Mouse (Mus musculus) midbrain, embryonic 13.5 days (tissue): ENCODE results near the gene Swi5. TPM values are rescaled to one million over a fixed set of nuclear protein-coding genes. Genes with fewer than 3 reads are reported as not detected.

Experiments
- ATAC-seq: fragments of 200-750 bp; cut with Nextera tagmentation; 2 replicates; pipeline ENCODE4 v1.8.0; 2017; ENCODE audit warnings: mild to moderate bottlenecking, moderate TSS enrichment, moderate library complexity
- H3K27ac ChIP-seq: fragments of 300-500 bp; sonication (generic); 2 replicates; pipeline ENCODE4 v1.5.1; 2015; ENCODE audit warnings: inconsistent platforms, mild to moderate bottlenecking, moderate library complexity
- H3K27me3 ChIP-seq: fragments of 300-500 bp; sonication (generic); 2 replicates; pipeline ENCODE4 v1.6.1; 2015; ENCODE audit warnings: mild to moderate bottlenecking, inconsistent platforms
- H3K36me3 ChIP-seq: fragments of 300-500 bp; sonication (generic); 2 replicates; pipeline ENCODE4 v1.6.1; 2015; ENCODE audit warnings: mild to moderate bottlenecking, inconsistent platforms
- H3K4me1 ChIP-seq: fragments of 300-500 bp; sonication (generic); replicated peaks from 2 replicates; pipeline ENCODE4 v1.6.1; 2015; ENCODE audit warnings: inconsistent platforms
- H3K4me2 ChIP-seq: fragments of 300-500 bp; sonication (generic); replicated peaks from 2 replicates; pipeline ENCODE4 v1.6.1; 2015; ENCODE audit warnings: moderate library complexity, mild to moderate bottlenecking, inconsistent platforms
- H3K4me3 ChIP-seq: fragments of 300-500 bp; sonication (generic); replicated peaks from 2 replicates; pipeline ENCODE4 v1.5.1; 2015; ENCODE audit warnings: mild to moderate bottlenecking, inconsistent platforms
- H3K9ac ChIP-seq: fragments of 300-500 bp; sonication (generic); replicated peaks from 2 replicates; pipeline ENCODE4 v1.6.1; 2015; ENCODE audit warnings: mild to moderate bottlenecking, inconsistent platforms
- H3K9me3 ChIP-seq: fragments of 300-500 bp; sonication (generic); 2 replicates; pipeline ENCODE4 v1.6.1; 2016; ENCODE audit warnings: mild to moderate bottlenecking, inconsistent platforms
- WGBS: fragments of 180-500 bp; shearing (Covaris S2); methylation state at CpG from one replicate; pipeline ENCODE4 v1.1.7; 2015; 5-methylcytosine and 5-hydroxymethylcytosine counted together
- polyA plus RNA-seq: library from polyadenylated mRNA; unstranded; fragments of >200 nt; fragmentation: Nextera tagmentation; extraction: Ambion mirVana; gene quantifications from 2 replicates; pipeline ENCODE4 v1.2.1, GENCODE M21; 2015

Swi5 gene
- polyA plus RNA-seq, 1 experiment from 2014 or later = 469 TPM

GRCm38 (mm10) chr2:32252658-32253057 lies 35.2 kb downstream of the Swi5 start:
- ATAC-seq = no peak
- WGBS = 96% methylated on average over 5 of the region's 5 CpGs
- no peak overlapping the region for H3K27ac ChIP-seq
- no peaks in the 10 kb centered on the region for H3K27me3 ChIP-seq
- H3K9me3 ChIP-seq = no peaks in the 10 kb centered on the region
- no peak overlapping the region for H3K4me2 ChIP-seq
- H3K4me3 ChIP-seq = no peak overlapping the region
- peaks cover 97% of the 10 kb centered on the region for H3K36me3 ChIP-seq
- H3K4me1 ChIP-seq = no peaks in the 10 kb centered on the region
- no peak overlapping the region for H3K9ac ChIP-seq

- H3K4me3 ChIP-seq = no peak overlapping the region
- no peak overlapping the region for H3K27ac ChIP-seq
- no peak overlapping the region for H3K4me2 ChIP-seq
- no peaks in the 10 kb centered on the region for H3K4me1 ChIP-seq
- H3K36me3 ChIP-seq = peaks cover 97% of the 10 kb centered on the region
- no peaks in the 10 kb centered on the region for H3K9me3 ChIP-seq
- H3K9ac ChIP-seq = no peak overlapping the region; the same call in 1 of the 2 replicates
- ATAC-seq = no peak
- 93% methylated on average over 12 of the region's 12 CpGs for WGBS
- H3K27me3 ChIP-seq = no peaks in the 10 kb centered on the region
These were observed 35.9 kb downstream of the Swi5 start for GRCm38 (mm10) chr2:32251791-32252527.

- Histone ChIP-seq H3K36me3 (peaks cover 98% of the 10 kb centered on the region), H3K4me2 (no peak overlapping the region), H3K27ac (no peak overlapping the region), H3K4me1 (no peaks in the 10 kb centered on the region), H3K4me3 (no peak overlapping the region), H3K9ac (no peak overlapping the region), H3K27me3 (no peaks in the 10 kb centered on the region), H3K9me3 (no peaks in the 10 kb centered on the region)
- no peak for ATAC-seq
- WGBS = 82% methylated on average over 10 of the region's 10 CpGs
These were observed 39.2 kb downstream of the Swi5 start for GRCm38 (mm10) chr2:32248377-32249361.

- ATAC-seq = no peak
- Histone ChIP-seq H3K27me3 (no peaks in the 10 kb centered on the region), H3K4me3 (no peak overlapping the region), H3K4me2 (no peak overlapping the region), H3K36me3 (peaks cover 93% of the 10 kb centered on the region), H3K27ac (no peak overlapping the region), H3K9ac (no peak overlapping the region), H3K9me3 (no peaks in the 10 kb centered on the region), H3K4me1 (no peaks in the 10 kb centered on the region)
- 91% methylated on average over 4 of the region's 4 CpGs for WGBS
These were observed 41.1 kb downstream of the Swi5 start for GRCm38 (mm10) chr2:32246741-32247140.

- no peak for ATAC-seq
- H3K4me3 ChIP-seq = no peak overlapping the region
- H3K4me1 ChIP-seq = peaks cover 1% of the 10 kb centered on the region
- 94% methylated on average over 4 of the region's 4 CpGs for WGBS
- no peak overlapping the region for H3K9ac ChIP-seq
- H3K9me3 ChIP-seq = no peaks in the 10 kb centered on the region
- H3K27me3 ChIP-seq = no peaks in the 10 kb centered on the region
- H3K36me3 ChIP-seq = peaks cover 68% of the 10 kb centered on the region
- no peak overlapping the region for H3K4me2 ChIP-seq
- H3K27ac ChIP-seq = no peak overlapping the region
These were observed 44.9 kb downstream of the Swi5 start for GRCm38 (mm10) chr2:32242986-32243385.

GRCm38 (mm10) chr2:32240591-32240990 lies 47.3 kb downstream of the Swi5 start:
- 79% methylated on average over 5 of the region's 5 CpGs for WGBS
- Histone ChIP-seq H3K9ac (no peak overlapping the region), H3K9me3 (no peaks in the 10 kb centered on the region), H3K4me3 (no peak overlapping the region), H3K27ac (no peak overlapping the region), H3K27me3 (no peaks in the 10 kb centered on the region), H3K4me2 (no peak overlapping the region), H3K36me3 (peaks cover 45% of the 10 kb centered on the region), H3K4me1 (peaks cover 12% of the 10 kb centered on the region)
- ATAC-seq = no peak

GRCm38 (mm10) chr2:32238708-32239435 lies 49.0 kb downstream of the Swi5 start:
- Histone ChIP-seq H3K36me3 (peaks cover 31% of the 10 kb centered on the region), H3K4me1 (peaks cover 25% of the 10 kb centered on the region), H3K4me3 (no peak overlapping the region), H3K4me2 (no peak overlapping the region), H3K9me3 (no peaks in the 10 kb centered on the region), H3K27me3 (no peaks in the 10 kb centered on the region), H3K27ac (no peak overlapping the region), H3K9ac (no peak overlapping the region)
- 92% methylated on average over 9 of the region's 9 CpGs for WGBS
- ATAC-seq = no peak

GRCm38 (mm10) chr2:32237571-32237970 lies 50.3 kb downstream of the Swi5 start:
- Histone ChIP-seq H3K4me2 (peak overlapping the region; percentile 89), H3K4me1 (peaks cover 25% of the 10 kb centered on the region), H3K4me3 (peak overlapping the region; percentile 73), H3K36me3 (peaks cover 32% of the 10 kb centered on the region), H3K27ac (no peak overlapping the region), H3K27me3 (no peaks in the 10 kb centered on the region), H3K9me3 (no peaks in the 10 kb centered on the region), H3K9ac (peak overlapping the region; percentile 81)
- WGBS = 48% methylated on average over 4 of the region's 4 CpGs
- no peak for ATAC-seq

- H3K9me3 ChIP-seq = no peaks in the 10 kb centered on the region
- WGBS = under 1% methylated on average over 20 of the region's 20 CpGs
- H3K36me3 ChIP-seq = peaks cover 37% of the 10 kb centered on the region
- ATAC-seq = peak; percentile 70; the same call in 1 of the 2 replicates
- peak overlapping the region; percentile 89 for H3K4me2 ChIP-seq
- no peaks in the 10 kb centered on the region for H3K27me3 ChIP-seq
- peak overlapping the region; percentile 80 for H3K27ac ChIP-seq
- H3K4me3 ChIP-seq = peak overlapping the region; percentile 73
- H3K4me1 ChIP-seq = peaks cover 25% of the 10 kb centered on the region
- H3K9ac ChIP-seq = peak overlapping the region; percentile 81
These were observed 51.0 kb downstream of the Swi5 start for GRCm38 (mm10) chr2:32236760-32237487.

- peaks cover 39% of the 10 kb centered on the region for H3K36me3 ChIP-seq
- H3K4me2 ChIP-seq = peak within 1 kb of the TSS; percentile 89
- peak within 1 kb of the TSS; percentile 73 for H3K4me3 ChIP-seq
- H3K27me3 ChIP-seq = no peaks in the 10 kb centered on the region
- peak; percentile 93 for ATAC-seq
- no peaks in the 10 kb centered on the region for H3K9me3 ChIP-seq
- under 1% methylated on average over 54 of the region's 54 CpGs for WGBS
- H3K27ac ChIP-seq = peak within 1 kb of the TSS; percentile 83
- peak within 1 kb of the TSS; percentile 81 for H3K9ac ChIP-seq
- peaks cover 25% of the 10 kb centered on the region for H3K4me1 ChIP-seq
These were observed 51.8 kb downstream of the Swi5 start, which contains the start of gene Pomt1 for GRCm38 (mm10) chr2:32235886-32236759. Gene Pomt1 (plus strand): TSS chr2:32236590.
